Mouse (Mus musculus) urinary bladder, postnatal 14 days (tissue): ENCODE results near the gene Gramd1b.
A peak's percentile ranks its signal among the peaks of the same experiment; 100 is the strongest.

Experiments
- DNase-seq: peaks from one replicate; pipeline ENCODE4 v3.0.0; 2021; ENCODE audit warnings: low spot score

Gene Gramd1b

DNA sequence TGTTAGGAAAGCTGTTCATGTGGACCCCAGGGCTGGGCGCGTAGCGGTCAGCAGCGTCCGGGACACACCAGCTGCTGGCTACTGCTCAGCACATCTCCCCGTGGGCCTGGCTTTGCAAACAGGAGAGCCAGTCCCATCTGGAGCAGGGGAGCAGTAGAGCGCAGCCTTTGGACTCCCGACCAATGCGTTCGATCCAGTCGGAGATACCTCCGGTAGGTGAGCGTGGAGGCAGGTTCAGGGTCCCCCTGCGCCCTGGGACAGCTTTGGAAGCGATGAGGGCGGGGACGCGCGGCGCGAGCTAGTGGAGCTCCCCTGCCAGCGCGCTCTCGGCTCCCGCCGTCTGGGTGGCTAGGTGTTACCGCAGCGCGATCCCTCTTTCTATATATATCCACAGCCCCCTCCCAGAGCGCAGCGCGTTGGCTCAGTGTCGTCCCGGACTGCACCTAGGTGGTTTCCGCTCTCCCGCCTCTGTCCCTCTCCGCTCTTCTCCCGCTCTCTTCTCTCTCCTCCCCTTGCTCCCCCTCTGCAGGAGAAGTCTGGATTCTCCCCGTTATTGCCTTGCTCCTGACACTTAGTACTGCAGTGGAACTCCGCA lies at the start of gene Gramd1b:
Gramd1b (minus strand) TSS at position 357 of the 595 bp plus-strand sequence.
- DNase-seq, result no peak

DNA sequence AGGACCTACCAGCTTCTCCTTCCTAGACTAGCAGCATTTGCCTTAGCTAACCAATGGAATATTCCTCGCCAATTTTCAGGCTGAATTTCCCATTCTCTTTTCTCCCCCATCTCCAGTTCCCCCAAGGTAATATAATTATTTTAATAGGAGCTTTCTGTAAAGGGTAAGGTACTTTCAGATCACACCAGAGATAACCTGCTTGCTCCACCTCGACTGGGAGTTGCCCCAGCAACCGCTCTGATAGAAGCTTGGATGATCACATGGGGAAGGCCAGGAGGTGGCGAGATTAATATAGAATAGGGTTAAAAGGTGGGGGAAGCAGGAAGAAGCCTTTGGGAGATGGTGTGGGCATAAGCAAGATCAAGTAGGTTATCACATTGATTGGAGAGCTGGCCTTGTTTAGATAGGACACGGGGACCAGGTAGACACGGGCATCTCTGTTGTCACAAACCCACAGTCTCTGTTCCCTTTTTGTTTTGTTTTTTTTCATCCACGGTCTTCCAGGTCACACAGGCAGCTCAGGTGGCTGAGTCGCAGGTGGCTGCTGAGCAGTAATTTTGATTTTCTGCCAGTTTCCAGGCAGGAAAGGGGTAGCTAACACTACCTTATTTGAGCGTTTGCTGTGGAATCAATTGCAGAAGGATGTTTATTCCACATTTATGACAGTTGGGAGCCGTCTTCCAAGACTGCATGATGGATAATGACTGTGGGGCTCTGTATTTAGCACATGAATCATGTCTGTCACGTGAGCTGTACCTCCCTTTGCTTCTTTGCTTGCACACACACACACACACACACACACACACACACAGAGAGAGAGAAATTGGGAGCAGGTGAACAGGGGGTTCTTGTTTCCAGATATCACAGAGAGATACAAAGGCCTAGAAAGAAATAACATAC lies 47.8 kb upstream of the Gramd1b start:
- no peak for DNase-seq

DNA sequence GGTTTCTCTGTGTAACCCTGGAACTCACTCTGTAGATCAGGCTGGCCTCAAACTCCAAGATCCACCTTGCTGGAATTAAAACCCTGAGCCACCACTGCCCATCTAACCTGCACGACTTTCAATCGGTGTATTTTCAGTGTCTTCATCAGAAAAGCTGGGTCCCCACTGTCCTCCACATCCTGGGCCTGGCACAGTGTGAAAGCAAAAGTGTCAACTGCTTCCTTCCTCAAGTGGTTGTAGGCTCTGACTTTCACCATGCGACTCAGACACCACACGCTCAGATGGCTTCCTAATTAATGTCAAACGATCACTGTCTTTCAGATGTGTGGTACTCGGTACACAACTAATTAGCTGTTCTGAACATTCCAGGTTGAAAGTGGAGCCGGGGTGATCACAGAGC lies 45.9 kb upstream of the Gramd1b start:
- DNase-seq, result no peak

DNA sequence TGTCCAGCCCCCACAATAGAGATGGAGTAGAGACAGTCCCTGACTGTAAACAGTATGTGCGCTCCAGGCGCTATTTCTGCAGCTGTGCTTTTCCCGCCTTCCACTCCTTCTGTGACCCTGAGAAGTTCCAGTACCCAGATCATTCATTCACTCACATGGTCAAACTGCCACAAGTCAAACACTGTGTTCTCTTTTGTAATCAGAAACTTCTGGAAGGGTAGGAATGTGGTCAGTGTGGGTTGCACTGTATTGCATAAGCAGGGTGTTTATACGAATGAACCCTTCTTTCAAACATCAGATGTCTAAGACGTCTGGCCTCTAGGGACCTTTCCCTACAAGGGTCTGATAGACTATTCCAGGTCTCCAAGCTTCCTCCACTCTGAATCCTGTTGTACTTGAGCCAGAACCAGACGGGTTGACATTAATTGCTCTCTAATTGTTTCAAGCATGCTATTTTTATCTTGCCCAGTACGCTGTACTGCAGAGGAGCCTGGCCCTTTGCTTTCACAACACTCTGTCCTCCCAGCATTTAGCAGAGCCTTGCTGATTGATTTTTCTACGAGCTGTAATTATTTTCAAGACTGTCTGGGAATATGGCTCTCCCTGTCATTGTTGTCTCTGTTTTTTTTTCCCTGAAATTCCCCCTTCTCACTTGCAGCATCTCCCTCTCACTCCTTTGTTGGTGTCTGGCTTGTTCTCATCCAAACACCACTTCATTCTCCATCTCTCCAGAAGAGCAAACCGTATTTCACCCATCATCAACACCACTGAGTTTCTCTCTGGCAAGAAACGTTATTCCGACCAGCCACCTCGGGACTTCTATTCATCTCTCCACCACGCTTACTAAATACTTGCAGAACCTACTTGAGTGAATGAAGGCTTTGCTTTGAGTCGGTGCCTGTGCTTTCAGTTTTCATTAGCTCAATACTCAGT lies 44.1 kb upstream of the Gramd1b start:
- DNase-seq, result peak; percentile 13

DNA sequence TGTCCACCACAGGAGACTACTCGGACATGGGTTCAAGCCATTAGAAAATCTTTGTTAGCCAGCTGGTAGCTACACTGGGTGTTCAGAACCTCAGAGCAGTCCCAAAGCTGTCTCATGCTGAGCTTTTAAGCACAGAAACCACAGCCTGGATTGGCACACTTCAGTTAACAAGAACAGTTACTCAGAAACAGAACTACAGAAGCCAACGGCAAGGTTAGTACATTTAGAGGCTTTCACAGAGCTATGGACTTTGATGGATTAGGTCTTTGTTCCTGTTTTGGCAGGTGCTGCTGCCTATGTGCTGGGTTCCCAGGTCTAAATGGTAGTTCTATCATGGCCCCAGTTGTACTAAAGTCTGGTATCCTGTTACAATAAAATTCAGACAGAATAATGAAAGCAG lies 40.1 kb upstream of the Gramd1b start:
- no peak for DNase-seq

DNA sequence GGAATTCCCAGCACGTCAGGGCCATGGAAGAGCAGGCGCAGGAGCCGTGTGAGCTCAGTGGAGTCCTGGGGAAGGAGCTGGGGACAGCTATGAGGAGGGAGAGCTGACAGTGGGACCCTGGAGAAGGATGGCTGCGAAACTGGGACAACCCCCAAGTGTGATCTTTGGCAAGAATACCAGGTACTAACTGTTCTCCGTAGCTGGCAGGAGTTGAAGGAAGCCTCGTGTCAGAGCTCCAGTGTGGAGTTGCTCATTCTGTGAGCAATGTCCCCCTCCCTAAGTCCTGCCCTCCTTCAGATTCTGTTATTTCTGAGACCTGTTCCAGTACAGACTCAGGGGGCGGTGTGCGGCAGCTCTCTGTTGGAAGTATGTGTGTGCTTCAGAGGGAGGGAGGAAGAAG lies 36.9 kb upstream of the Gramd1b start:
- DNase-seq, result peak; percentile 23

DNA sequence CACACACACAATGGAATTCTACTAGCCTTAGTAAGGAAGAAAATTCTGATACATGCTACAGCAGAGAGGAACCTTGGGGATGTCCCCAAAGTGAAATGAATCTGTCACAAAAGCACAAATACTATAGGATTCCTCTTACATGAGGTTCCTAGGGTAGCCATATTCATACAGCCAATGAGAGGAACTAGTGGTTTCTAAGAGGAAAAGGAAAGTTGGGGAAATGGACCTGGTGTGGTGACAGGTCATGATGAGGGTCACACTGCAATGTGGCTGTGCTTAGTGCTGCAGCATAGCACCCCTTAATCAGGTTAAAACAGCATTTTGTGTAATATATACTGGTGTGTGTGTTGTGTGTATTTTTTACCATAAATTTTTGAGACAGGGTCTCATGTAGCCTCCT lies 32.6 kb upstream of the Gramd1b start:
- no peak for DNase-seq

DNA sequence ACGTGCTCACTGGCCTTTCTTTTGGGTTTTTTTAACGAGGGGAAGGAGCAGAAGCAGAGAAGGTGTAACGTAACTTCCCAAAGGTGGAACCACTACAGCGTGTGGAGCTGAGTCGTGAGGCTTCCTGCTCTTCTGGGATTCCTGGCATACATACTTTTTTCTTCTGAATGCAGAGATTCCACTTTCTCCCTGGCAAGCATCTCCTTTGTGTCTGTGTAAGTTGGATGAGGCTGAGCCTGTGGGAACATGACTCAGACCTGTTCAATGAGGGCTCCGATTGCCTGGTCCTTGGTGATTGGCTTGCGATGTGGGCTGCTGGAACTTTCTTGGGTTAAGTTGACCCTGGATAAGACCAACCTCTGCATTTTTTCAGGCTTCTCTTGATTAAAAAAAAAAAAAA lies 28.5 kb upstream of the Gramd1b start:
- DNase-seq, result no peak

DNA sequence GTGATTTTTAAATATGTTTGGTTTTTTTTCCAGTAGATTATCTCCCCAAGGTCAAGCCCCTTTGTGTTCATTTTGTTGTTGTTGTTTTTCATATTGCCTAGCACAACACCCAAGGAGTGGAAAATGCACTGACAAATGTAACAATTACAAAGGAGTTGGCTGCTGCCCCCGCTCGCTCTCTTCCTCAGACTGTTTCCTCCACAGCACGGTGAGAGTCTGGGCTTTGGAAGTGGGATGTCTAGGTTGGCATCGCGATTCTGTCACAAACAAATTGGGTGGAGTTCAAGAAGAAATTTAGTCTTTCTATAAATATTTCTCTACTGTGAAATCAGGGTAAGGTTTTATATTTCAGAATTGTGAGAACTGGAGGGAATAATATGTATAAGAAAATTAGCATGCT lies 26.6 kb upstream of the Gramd1b start:
- DNase-seq, result no peak

DNA sequence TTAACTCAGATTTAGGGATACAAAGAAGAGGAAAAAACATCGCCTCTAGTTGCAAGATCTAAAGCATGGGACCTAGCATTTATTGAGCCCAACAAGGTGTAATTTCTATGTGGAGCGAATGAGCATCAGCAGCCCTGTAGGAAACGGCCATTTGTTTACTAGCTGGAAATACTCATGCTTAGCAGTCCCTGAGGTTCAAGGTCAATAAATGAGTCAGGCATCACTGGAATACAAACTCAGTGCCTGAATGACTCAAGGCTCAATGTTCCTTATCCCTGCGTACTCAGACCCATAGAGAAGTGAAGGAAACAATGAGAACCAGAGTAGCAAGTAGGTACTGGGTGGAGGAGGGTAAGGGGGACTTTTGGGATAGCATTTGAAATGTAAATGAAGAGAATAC lies 25.2 kb upstream of the Gramd1b start:
- DNase-seq, result no peak

DNA sequence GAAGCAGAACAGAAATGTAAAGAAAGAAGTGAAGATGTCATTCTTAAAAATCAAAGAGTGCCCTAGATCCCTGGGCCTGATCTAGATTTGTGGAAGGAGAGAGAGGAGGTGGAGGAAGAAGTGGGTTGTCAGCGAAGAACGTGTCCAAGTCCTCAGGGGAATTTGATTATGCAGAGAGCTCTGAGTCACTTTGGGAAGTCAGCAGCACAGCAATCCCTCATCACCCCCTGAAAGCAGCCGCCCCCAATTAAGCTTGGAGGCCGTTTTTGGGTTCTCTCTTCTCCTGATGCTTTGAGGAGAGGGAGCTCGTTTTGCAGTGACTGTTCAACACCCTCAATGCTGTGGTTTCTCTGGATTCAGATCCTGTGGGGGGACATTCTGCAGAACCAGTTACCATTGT lies 24.1 kb upstream of the Gramd1b start:
- DNase-seq, result no peak

DNA sequence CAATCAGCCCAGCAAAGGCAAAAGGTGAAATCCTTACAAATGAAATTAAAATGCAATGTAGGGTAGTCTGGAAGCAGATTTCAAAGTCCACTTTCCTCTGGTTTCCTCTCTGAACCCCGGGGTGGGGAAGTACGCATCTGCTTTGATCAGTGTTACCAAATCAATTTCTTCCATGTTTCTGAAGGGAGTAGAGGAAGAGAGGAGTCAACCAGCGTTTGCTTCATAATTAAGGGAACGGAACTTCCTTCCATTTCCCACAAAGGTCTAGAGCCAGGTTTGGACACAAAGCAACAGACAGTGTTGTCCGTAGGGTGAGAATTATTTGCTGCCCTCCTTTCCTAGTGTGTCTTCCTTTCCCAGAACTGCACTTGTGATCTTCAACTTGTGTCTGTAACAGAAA lies 16.7 kb upstream of the Gramd1b start:
- DNase-seq, result no peak

DNA sequence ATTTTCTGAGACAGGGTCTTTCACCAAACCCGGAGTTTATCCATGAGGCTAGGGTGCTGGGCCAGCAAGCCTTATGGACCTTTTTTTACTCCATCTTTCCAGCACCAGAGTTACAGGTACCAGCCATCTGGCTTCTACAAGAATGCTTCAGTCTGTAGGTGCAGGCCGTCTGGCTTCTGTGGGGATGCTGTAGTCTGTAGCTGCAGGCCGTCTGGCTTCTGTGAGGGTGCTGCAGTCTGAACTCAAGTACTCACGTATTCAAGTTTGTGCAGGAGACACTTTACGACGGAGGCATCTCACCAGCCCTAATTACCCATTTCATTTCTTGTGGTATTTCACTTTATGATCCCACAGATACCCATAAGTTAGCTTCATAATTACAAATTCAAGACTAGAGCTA lies 14.0 kb upstream of the Gramd1b start:
- no peak for DNase-seq

DNA sequence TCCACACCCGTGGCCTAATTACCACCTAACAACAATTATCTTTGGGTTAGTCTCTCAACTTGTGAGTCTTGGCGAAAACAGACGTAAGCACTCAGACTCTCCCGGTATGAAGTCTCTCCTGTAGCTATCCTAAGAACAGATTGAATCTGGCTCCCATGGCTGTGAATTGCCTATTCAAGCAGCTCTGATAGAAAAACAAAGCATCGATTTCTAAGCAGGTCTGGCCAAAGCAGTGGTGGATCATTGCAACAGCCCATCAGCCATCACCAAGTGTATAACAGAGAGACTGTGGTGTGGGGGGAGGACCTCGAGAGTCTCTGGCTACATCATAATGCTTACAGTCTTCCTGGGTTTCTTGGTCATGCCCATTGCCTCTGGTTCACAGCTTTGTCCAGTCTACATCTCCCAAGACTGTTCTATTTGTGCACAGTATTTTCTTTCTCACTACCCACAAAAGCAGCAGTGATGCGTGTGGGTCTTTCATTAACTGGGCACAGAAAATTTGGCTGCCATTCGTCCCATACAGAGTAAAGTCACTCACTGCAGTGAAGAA lies 8.5 kb upstream of the Gramd1b start:
- DNase-seq, result no peak

DNA sequence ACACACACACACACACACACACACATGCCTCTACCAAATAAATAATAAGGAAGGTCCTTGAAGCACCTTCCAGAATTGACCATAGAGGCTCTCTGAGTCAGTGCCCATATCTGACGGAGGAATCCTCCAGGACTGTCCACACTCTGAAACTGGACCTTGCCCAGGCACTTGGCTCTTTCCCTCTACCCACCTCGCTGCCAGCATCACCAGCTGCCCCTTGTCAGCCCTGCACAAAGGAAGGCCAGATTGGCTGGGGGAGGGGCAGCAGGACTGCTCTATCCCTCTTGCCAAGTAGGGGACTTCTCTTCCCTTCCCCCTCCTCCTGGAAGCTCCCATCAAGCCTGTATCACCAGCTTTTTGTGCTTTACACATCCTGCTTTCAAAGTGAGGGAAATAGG lies 6.5 kb upstream of the Gramd1b start:
- DNase-seq, result peak; percentile 14

DNA sequence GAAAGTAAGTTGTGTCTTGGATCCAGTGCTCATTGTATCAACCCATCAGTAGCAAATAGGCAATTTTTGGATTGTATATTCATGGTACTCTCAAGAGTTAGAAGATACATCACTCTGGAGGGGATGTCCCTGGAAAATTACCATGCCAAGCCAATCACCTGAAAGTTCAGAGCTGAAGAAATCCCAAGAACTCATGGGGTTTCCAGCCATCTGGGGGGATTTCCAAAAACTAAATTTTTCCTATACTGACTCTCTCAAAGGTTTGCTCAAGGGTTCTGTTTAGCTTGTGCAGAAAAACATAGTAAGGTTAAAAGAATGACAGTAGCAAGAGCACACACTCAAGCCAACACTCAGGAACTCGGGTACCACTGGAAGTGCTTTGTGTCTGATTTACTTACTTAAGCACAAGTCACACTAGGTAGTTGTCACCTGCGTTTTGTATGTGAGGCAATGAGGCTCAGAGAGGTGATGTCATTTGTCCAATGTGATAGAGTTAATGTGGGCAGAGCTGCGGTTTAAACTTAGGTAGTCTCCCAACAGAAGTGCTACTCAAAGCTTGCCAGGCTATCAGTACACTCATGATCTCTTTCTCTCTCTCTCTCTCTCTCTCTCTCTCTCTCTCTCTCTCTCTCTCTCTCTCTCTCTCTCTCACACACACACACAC lies 6.0 kb upstream of the Gramd1b start:
- DNase-seq, result no peak

DNA sequence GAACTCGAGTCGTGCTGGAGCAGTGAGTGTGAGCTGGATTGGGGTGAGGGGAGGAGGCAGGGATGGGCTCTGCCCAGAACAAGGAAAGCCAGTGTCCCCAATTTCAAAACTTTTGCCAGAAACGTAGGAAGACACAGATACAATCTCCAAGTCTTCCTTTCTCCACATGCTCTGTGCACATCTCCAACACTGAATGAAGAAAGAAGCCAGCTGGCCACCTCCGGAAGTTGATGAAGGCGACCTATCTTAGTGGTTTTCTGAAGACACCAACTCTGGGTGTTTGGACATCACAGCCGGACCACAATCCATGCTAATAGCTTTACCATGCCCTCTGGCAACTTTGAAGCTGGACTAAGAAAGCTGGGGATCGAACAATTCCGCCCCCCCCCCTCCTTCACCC lies 647 bp downstream of the Gramd1b start:
- DNase-seq, result no peak

DNA sequence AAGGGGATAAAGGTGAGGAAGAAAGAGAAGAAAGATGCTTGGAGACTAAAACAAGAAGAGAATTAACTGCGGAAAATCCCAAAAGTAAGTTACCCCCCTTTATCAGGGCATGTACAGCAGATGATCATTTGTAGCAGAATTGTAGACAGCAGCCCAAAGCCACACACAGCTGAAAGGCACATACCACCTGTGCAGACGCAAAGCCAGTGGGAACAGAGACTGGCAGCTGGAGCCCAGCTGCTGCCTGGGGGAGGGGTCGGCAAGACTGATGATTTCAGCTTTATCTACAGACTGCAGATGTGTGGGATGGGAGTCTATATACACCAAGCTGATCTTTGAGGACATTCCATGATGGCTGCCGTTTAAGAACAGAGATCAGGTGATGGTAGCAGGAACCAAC lies 2.5 kb downstream of the Gramd1b start:
- no peak for DNase-seq

DNA sequence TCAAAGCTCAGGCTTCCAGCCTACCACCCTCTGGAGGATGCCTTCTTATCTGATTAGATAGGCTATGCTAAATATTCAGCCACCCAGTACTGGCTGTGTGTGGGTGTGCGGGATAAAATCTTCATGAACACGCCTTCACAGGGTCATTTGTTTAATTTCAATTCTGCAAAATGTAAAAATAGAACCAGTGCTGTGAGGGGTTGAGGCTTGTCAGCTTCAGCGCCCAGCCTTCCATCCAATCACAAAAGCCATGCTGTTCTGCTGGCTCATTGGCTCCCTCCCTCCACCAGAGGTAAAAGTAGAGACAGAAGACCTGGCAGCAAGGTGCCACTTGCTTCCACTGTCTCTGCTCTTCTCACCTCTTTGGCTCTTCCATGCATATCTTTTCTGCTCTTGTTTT lies 4.3 kb downstream of the Gramd1b start:
- DNase-seq, result no peak

DNA sequence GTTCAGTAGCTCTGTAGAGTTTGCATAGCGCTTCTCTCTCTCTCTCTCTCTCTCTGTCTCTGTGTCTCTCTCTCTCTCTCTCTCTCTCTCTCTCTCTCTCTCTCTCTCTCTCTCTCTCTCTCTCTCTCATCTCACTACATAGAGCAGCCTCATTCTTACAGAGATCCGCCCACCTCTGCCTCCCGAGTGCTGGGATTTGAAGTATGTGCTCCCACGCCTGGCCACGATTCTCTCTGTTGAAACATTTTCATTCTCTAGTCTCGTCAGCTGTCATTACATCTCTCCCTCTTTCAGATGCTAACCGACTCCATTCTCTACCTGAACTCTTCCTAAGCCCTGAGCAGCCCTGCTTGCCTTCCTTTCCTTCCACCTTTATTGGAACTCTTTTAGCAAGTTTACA lies 9.0 kb downstream of the Gramd1b start:
- DNase-seq, result no peak

DNA sequence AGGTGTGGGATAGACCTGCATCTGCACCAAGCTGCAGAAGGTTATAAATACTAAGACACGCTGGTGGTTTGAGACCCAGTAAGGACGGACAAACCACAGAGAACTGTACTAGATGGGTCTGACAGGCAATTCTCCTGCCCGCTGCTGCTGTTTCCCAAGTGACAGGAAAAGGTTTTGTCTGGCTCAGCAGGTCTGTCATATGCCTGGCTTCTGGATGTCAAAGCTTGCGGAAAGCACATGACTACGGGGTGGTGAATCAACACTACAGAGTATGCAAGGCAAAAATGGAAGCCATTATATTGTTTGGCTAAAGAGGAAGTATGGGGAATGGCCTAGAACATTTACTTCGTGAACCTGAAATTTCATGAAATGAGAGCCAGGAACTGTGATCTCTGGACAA lies 10.1 kb downstream of the Gramd1b start:
- DNase-seq, result no peak

DNA sequence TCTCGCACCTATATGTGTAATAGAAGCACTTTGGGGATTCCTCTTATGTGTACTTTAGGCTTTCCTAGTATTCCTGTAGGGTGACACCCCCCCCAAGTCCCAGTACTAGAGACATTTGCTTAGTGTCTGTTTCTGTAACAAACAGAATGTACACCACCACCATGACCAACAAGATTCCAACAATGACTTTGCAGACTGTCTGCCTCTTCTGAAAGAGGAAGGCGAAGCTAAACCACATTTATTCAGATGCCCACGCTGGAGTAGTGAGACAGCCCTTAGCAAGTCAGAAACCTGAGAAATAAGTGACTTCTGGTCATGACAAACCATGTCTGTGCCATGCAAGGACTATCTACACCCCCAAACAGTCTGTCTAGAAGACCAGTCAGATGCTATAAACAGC lies 11.9 kb downstream of the Gramd1b start:
- no peak for DNase-seq
